Mouse (Mus musculus): ENCODE measurements around the gene Sgca. TPM values are rescaled to one million over a fixed set of nuclear protein-coding genes. Genes with fewer than 3 reads are reported as not detected.

Sgca gene
- polyA plus RNA-seq, 1 experiment: 303 TPM

DNA sequence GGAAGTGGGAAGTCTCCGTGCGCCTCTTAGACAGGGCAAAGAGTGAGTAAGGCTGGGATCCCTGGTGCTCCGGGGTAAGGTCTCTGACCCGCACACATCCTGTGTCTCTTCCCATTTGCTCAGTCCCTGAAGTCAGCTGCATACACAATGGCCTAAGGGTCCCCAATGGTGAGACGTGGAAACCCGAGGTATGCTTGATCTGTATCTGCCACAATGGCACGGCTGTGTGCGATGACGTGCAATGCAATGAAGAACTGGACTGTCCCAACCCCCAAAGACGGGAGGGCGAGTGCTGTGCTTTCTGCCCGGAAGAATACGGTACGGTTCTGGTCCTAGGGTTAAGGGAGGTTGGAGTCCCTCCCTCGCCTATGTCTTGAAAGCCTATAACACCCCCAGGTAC, 38.3 kb downstream of the Sgca start:
- no peaks in the 10 kb centered on the region for H3K36me3 ChIP-seq (ENCODE audit: control insufficient read depth, insufficient read depth)
- TF ChIP-seq POLR2A (IDR thresholded peaks at IDR 0.05; ENCODE audit: insufficient read length, low read depth) (peak; percentile 53), CEBPB (IDR thresholded peaks at IDR 0.05; ENCODE audit: insufficient read depth, poor library complexity, severe bottlenecking) (no peak)
- H3K79me2 ChIP-seq (ENCODE audit: control insufficient read depth, insufficient read depth): peaks cover 8% of the 10 kb centered on the region
- peak overlapping the region; percentile 37 for H3K4me3 ChIP-seq
- no peak overlapping the region for H3ac ChIP-seq (ENCODE audit: control insufficient read depth, insufficient read length)
- H3K27me3 ChIP-seq (ENCODE audit: control insufficient read depth, insufficient read depth, insufficient read length): no peaks in the 10 kb centered on the region
- peak overlapping the region; percentile 95 for H3K4me2 ChIP-seq (ENCODE audit: low read depth)

GRCm38 (mm10) chr11:94937335-94937781, 38.8 kb downstream of the Sgca start:
- no peak overlapping the region for H3ac ChIP-seq (ENCODE audit: control insufficient read depth, insufficient read length)
- peak overlapping the region; percentile 37 for H3K4me3 ChIP-seq
- H3K36me3 ChIP-seq (ENCODE audit: control insufficient read depth, insufficient read depth): no peaks in the 10 kb centered on the region
- H3K79me2 ChIP-seq (ENCODE audit: control insufficient read depth, insufficient read depth): peaks cover 8% of the 10 kb centered on the region
- H3K4me2 ChIP-seq (ENCODE audit: low read depth): peak overlapping the region; percentile 95
- H3K27me3 ChIP-seq (ENCODE audit: control insufficient read depth, insufficient read depth, insufficient read length): no peaks in the 10 kb centered on the region
- TF ChIP-seq POLR2A (IDR thresholded peaks at IDR 0.05; ENCODE audit: insufficient read length, low read depth) (no peak), POLR2AphosphoS2 (IDR thresholded peaks at IDR 0.05; ENCODE audit: insufficient read length, low read depth) (no peak), MYOG (IDR thresholded peaks at IDR 0.05; ENCODE audit: control insufficient read depth in 1 of 3, insufficient read depth in 1 of 3, insufficient read length in 2 of 3, low read depth in 2 of 3) (no peak), CEBPB (IDR thresholded peaks at IDR 0.05; ENCODE audit: insufficient read depth, poor library complexity, severe bottlenecking) (no peak), MAX (IDR thresholded peaks at IDR 0.05; ENCODE audit: low read depth) (no peak), SRF (IDR thresholded peaks at IDR 0.05; ENCODE audit: control insufficient read depth, insufficient read length, low read depth) (no peak), MYOD1 (IDR thresholded peaks at IDR 0.05; ENCODE audit: control insufficient read depth in 1 of 3, insufficient read length in 2 of 3, low read depth in 2 of 3) (no peak), USF1 (IDR thresholded peaks at IDR 0.05; ENCODE audit: low read depth) (no peak), REST (IDR thresholded peaks at IDR 0.05; ENCODE audit: insufficient read depth, insufficient read length) (no peak), E2F4 (IDR thresholded peaks at IDR 0.05; ENCODE audit: insufficient read depth) (no peak), TCF3 (IDR thresholded peaks at IDR 0.05; ENCODE audit: insufficient read length, low read depth) (no peak), TCF12 (IDR thresholded peaks at IDR 0.05; ENCODE audit: insufficient read depth, poor library complexity, severe bottlenecking) (no peak)

DNA sequence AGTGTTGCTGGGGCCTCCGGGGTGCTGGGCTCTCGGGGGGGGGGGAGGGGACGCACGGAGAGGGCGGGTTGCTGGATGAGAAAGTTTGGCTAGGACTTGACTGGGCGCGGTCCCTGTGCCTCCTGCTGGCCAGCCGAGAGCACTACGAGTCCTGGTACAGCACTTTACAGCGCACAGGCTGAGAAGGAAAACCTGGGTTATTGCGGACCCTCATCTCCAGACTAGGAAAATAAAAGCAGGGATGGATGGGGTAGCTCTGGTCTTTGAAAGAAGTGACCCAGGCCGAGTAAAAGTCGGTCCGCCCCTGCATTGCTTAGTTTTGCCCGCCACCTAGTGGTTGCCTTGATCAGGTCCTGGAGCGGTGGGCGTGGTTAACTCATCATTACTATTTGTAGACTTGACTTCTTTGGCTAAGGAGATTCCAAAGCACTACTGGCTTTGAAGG, 39.3 kb downstream of the Sgca start:
- TF ChIP-seq SRF (IDR thresholded peaks at IDR 0.05; ENCODE audit: control insufficient read depth, insufficient read length, low read depth) (peak; percentile 21), MYOG (IDR thresholded peaks at IDR 0.05; ENCODE audit: control insufficient read depth in 1 of 3, insufficient read depth in 1 of 3, insufficient read length in 2 of 3, low read depth in 2 of 3) (no peak), CEBPB (IDR thresholded peaks at IDR 0.05; ENCODE audit: insufficient read depth, poor library complexity, severe bottlenecking) (no peak), POLR2A (IDR thresholded peaks at IDR 0.05; ENCODE audit: insufficient read length, low read depth) (peak; percentile 33), MYOD1 (IDR thresholded peaks at IDR 0.05; ENCODE audit: control insufficient read depth in 1 of 3, insufficient read length in 2 of 3, low read depth in 2 of 3) (no peak), USF1 (IDR thresholded peaks at IDR 0.05; ENCODE audit: low read depth) (no peak)
- Histone ChIP-seq H3K27me3 (ENCODE audit: control insufficient read depth, insufficient read depth, insufficient read length) (no peaks in the 10 kb centered on the region), H3K4me3 (peak overlapping the region; percentile 37), H3ac (ENCODE audit: control insufficient read depth, insufficient read length) (no peak overlapping the region), H3K36me3 (ENCODE audit: control insufficient read depth, insufficient read depth) (no peaks in the 10 kb centered on the region), H3K4me2 (ENCODE audit: low read depth) (peak overlapping the region; percentile 95), H3K79me2 (ENCODE audit: control insufficient read depth, insufficient read depth) (peaks cover 8% of the 10 kb centered on the region)

- Histone ChIP-seq H3K4me3 (peak within 1 kb of the TSS; percentile 37), H3ac (ENCODE audit: control insufficient read depth, insufficient read length) (no peak within 1 kb of the TSS), H3K27me3 (ENCODE audit: control insufficient read depth, insufficient read depth, insufficient read length) (no peaks in the 10 kb centered on the region), H3K36me3 (ENCODE audit: control insufficient read depth, insufficient read depth) (no peaks in the 10 kb centered on the region), H3K4me2 (ENCODE audit: low read depth) (peak within 1 kb of the TSS; percentile 95), H3K79me2 (ENCODE audit: control insufficient read depth, insufficient read depth) (peaks cover 8% of the 10 kb centered on the region)
- no peak for TF ChIP-seq MAX (IDR thresholded peaks at IDR 0.05; ENCODE audit: low read depth)
- peak; percentile 94 for TF ChIP-seq POLR2AphosphoS2 (IDR thresholded peaks at IDR 0.05; ENCODE audit: insufficient read length, low read depth)
- TF ChIP-seq POLR2A (IDR thresholded peaks at IDR 0.05; ENCODE audit: insufficient read length, low read depth): peak; percentile 88
These were observed 40.1 kb downstream of the Sgca start, which contains the start of gene Col1a1 for GRCm38 (mm10) chr11:94936045-94936444. Col1a1 (plus strand) TSS chr11:94936224.

DNA sequence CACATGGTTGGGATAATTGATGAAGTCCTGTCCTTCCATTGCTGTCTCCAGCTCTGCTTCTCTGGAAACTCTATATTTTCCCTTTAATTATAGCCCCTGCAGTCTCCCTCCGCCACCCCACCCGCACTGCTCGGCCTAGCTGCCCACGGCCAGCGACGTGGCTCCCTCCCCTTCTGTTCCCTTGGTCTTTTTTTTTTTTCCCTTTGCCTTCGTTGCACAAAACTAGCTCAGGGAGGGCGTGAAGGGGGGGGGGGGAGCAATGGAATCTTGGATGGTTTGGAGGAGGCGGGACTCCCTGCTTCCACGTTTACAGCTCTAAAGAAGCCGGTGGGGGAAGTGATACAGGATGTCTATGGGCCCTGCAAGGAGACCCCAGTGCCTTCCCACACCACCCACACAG, 41.6 kb downstream of the Sgca start:
- H3K27me3 ChIP-seq (ENCODE audit: control insufficient read depth, insufficient read depth, insufficient read length): no peaks in the 10 kb centered on the region
- TF ChIP-seq TCF12 (IDR thresholded peaks at IDR 0.05; ENCODE audit: insufficient read depth, poor library complexity, severe bottlenecking) (no peak), MYOD1 (IDR thresholded peaks at IDR 0.05; ENCODE audit: control insufficient read depth in 1 of 3, insufficient read length in 2 of 3, low read depth in 2 of 3) (no peak), POLR2AphosphoS2 (IDR thresholded peaks at IDR 0.05; ENCODE audit: insufficient read length, low read depth) (no peak), MAX (IDR thresholded peaks at IDR 0.05; ENCODE audit: low read depth) (no peak), CEBPB (IDR thresholded peaks at IDR 0.05; ENCODE audit: insufficient read depth, poor library complexity, severe bottlenecking) (no peak), E2F4 (IDR thresholded peaks at IDR 0.05; ENCODE audit: insufficient read depth) (no peak), REST (IDR thresholded peaks at IDR 0.05; ENCODE audit: insufficient read depth, insufficient read length) (no peak), POLR2A (IDR thresholded peaks at IDR 0.05; ENCODE audit: insufficient read length, low read depth) (no peak), USF1 (IDR thresholded peaks at IDR 0.05; ENCODE audit: low read depth) (no peak), MYOG (IDR thresholded peaks at IDR 0.05; ENCODE audit: control insufficient read depth in 1 of 3, insufficient read depth in 1 of 3, insufficient read length in 2 of 3, low read depth in 2 of 3) (no peak)
- no peaks in the 10 kb centered on the region for H3K36me3 ChIP-seq (ENCODE audit: control insufficient read depth, insufficient read depth)
- no peak overlapping the region for H3K4me3 ChIP-seq
- H3K4me2 ChIP-seq (ENCODE audit: low read depth): no peak overlapping the region
- peaks cover 8% of the 10 kb centered on the region for H3K79me2 ChIP-seq (ENCODE audit: control insufficient read depth, insufficient read depth)
- H3ac ChIP-seq (ENCODE audit: control insufficient read depth, insufficient read length): no peak overlapping the region

All from myocyte (in vitro differentiated cells).